Mouse (Mus musculus) lung, postnatal 0 days (tissue): Measurements from ENCODE around the gene Lcn10. TPM values are rescaled to one million over a fixed set of nuclear protein-coding genes. Genes with fewer than 3 reads are reported as not detected.
A peak's percentile ranks its signal among the peaks of the same experiment; 100 is the strongest.
"Not testable (repeated sequence)": the region's sequence is repeated elsewhere in the genome, so short reads cannot be mapped to it uniquely, and the experiment has no call there.

Source experiments
- ATAC-seq: fragments of 200-750 bp; cut with Nextera tagmentation; 2 replicates; pipeline ENCODE4 v1.8.0; 2017; ENCODE audit warnings: moderate library complexity
- DNase-seq: peaks from one replicate; pipeline ENCODE4 v3.0.0-alpha.2; 2016; ENCODE audit warnings: low spot score
- H3K27ac ChIP-seq: fragments of 300-500 bp; sonication (generic); 2 replicates; pipeline ENCODE4 v1.5.1; 2014; ENCODE audit warnings: antibody characterized with exemption, mild to moderate bottlenecking, low read length, mixed read lengths
- H3K27me3 ChIP-seq: fragments of 300-500 bp; sonication (generic); replicated peaks from 2 replicates; pipeline ENCODE4 v1.6.1; 2014; ENCODE audit warnings: low read length, mixed read lengths; ENCODE audit not compliant: insufficient read depth
- H3K36me3 ChIP-seq: fragments of 300-500 bp; sonication (generic); 2 replicates; pipeline ENCODE4 v1.6.1; 2014; ENCODE audit warnings: low read length, mixed read lengths; ENCODE audit not compliant: insufficient read depth
- H3K4me1 ChIP-seq: fragments of 300-500 bp; sonication (generic); 2 replicates; pipeline ENCODE4 v1.6.1; 2014; ENCODE audit warnings: antibody characterized with exemption, low read depth, low read length, mixed read lengths; ENCODE audit not compliant: insufficient read depth
- H3K4me2 ChIP-seq: fragments of 300-500 bp; sonication (generic); replicated peaks from 2 replicates; pipeline ENCODE4 v1.6.1; 2014; ENCODE audit warnings: low read depth, mild to moderate bottlenecking, low read length, moderate library complexity, mixed read lengths
- H3K4me3 ChIP-seq: fragments of 300-500 bp; sonication (generic); 2 replicates; pipeline ENCODE4 v1.5.1; 2014; ENCODE audit warnings: low read depth, low read length
- H3K9ac ChIP-seq: fragments of 300-500 bp; sonication (generic); replicated peaks from 2 replicates; pipeline ENCODE4 v1.6.1; 2014; ENCODE audit warnings: low read depth, mild to moderate bottlenecking
- H3K9me3 ChIP-seq: fragments of 300-500 bp; sonication (generic); 2 replicates; pipeline ENCODE4 v1.6.1; 2016; ENCODE audit warnings: low read length, mixed read lengths
- CTCF ChIP-seq: IDR thresholded peaks from 2 replicates; pipeline ENCODE4 v1.5.1; 2016; ENCODE audit warnings: antibody characterized with exemption, mild to moderate bottlenecking
- EP300 ChIP-seq: IDR thresholded peaks from 2 replicates; pipeline ENCODE4 v1.6.1; 2016; ENCODE audit warnings: antibody characterized with exemption, mild to moderate bottlenecking, control low read depth
- WGBS: fragments of 180-500 bp; shearing (Covaris S2); extraction: QIAGEN DNeasy Blood & Tissue Kit; methylation state at CpG from one replicate; pipeline ENCODE4 v1.1.7; 2014; 5-methylcytosine and 5-hydroxymethylcytosine counted together
- polyA plus RNA-seq: library from polyadenylated mRNA; unstranded; fragments of >200 nt; fragmentation: Nextera tagmentation; extraction: Ambion mirVana; gene quantifications from 2 replicates; pipeline ENCODE4 v1.2.1, GENCODE M21; 2015

Lcn10 gene
- polyA plus RNA-seq, 1 experiment from 2014 or later: not detected

DNA sequence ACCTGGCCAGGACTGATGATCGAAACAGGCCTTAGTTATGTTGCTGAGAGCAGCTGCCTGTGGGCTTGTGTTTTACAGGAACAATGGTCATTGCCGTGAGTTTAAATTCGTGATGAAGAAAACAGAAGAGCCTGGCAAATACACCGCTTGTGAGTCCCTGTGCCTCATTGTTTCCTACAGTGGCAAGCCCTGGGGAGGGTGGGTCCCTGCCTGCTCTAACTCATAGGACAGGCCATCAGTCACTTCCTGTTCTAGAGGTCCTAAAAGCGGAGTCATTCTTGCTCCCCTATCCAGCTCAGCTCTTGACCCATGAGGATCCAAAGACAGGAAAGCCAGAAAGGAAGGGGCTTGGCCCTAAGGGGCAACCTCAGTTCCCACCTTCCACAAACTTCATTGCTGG lies 18.5 kb downstream of the Lcn10 start:
- 68% methylated on average over 5 of the region's 5 CpGs for WGBS
- Histone ChIP-seq H3K4me2 (no peak overlapping the region), H3K4me3 (no peak overlapping the region), H3K27me3 (no peaks in the 10 kb centered on the region), H3K9me3 (no peaks in the 10 kb centered on the region), H3K36me3 (no peaks in the 10 kb centered on the region), H3K4me1 (no peaks in the 10 kb centered on the region), H3K27ac (no peak overlapping the region), H3K9ac (no peak overlapping the region)
- DNase-seq (no peak), ATAC-seq (no peak)
- TF ChIP-seq EP300: no peak
- TF ChIP-seq CTCF: no peak

- H3K36me3 ChIP-seq: no peaks in the 10 kb centered on the region
- DNase-seq (no peak), ATAC-seq (no peak)
- no peak overlapping the region for H3K9ac ChIP-seq
- H3K27me3 ChIP-seq: no peaks in the 10 kb centered on the region
- no peak overlapping the region for H3K27ac ChIP-seq
- WGBS: 71% methylated on average over 4 of the region's 4 CpGs
- H3K9me3 ChIP-seq: no peaks in the 10 kb centered on the region
- TF ChIP-seq CTCF (no peak), EP300 (no peak)
- H3K4me2 ChIP-seq: no peak overlapping the region
- H3K4me1 ChIP-seq: no peaks in the 10 kb centered on the region
- H3K4me3 ChIP-seq: no peak overlapping the region
Measured at GRCm38 (mm10) chr2:25703706-25704105, 21.2 kb downstream of the Lcn10 start.

DNA sequence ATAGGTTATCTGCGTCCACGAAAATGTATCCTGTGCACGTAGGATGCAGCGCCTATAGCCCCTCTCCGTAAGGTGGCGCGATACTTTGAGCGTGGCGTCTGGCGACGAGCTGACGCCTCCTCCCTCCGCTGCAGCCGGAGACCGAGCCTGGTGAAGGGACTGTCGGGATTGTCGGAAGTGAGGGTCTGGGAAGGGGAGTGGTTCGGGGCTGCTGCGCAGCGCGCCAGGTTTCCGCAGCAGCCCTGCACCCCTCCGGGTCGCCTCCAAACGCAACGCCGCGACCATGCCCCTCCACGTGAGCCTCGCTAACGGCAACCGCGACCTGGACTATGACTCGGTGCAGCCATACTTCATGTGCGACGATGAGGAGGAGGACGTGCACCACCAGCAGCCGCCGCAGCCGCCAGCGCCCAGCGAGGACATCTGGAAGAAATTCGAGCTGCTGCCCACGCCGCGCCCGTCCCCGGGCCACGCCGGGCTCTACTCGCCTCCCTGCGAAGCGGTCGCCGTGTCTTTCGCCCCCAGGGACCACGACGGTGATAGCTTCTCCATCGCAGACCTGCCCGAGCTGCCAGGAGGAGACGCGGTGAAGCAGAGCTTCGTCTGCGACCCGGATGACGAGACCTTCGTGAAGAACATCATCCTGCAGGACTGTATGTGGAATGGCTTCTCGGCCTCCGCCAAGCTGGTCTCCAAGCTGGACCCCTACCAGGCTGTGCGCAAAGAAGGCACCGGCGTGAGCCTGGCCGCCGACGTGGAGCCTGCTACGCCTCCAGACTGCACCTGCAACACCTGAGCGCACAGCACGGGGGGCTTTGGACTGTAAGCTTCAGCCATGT lies 24.3 kb downstream of the Lcn10 start, which contains the start of gene Bmyc:
Bmyc (plus strand) TSS at position 97 of the 839 bp plus-strand sequence.
- TF ChIP-seq CTCF: peak; percentile 80
- no peak for TF ChIP-seq EP300
- Histone ChIP-seq H3K27ac (no peak within 1 kb of the TSS), H3K9me3 (no peaks in the 10 kb centered on the region), H3K9ac (peak within 1 kb of the TSS; percentile 51), H3K36me3 (no peaks in the 10 kb centered on the region), H3K27me3 (no peaks in the 10 kb centered on the region), H3K4me3 (peak within 1 kb of the TSS; percentile 62), H3K4me1 (no peaks in the 10 kb centered on the region), H3K4me2 (peak within 1 kb of the TSS; percentile 91)
- ATAC-seq (peak; percentile 87), DNase-seq (peak; percentile 84)
- WGBS: under 1% methylated on average over 65 of the region's 78 CpGs

- Histone ChIP-seq H3K4me1 (no peaks in the 10 kb centered on the region), H3K4me2 (no peak overlapping the region), H3K9me3 (no peaks in the 10 kb centered on the region), H3K4me3 (no peak overlapping the region), H3K27me3 (no peaks in the 10 kb centered on the region), H3K27ac (no peak overlapping the region), H3K36me3 (no peaks in the 10 kb centered on the region), H3K9ac (no peak overlapping the region)
- TF ChIP-seq CTCF (peak; percentile 46), EP300 (no peak)
- ATAC-seq (no peak), DNase-seq (peak; percentile 35)
- 70% methylated on average over 2 of the region's 2 CpGs for WGBS
Measured at GRCm38 (mm10) chr2:25708121-25708520, 25.6 kb downstream of the Lcn10 start.

- WGBS: 85% methylated on average over 1 of the region's 1 CpGs
- not testable (repeated sequence) for H3K27me3 ChIP-seq
Measured at GRCm38 (mm10) chr2:25709056-25709455, 26.5 kb downstream of the Lcn10 start.

GRCm38 (mm10) chr2:25709791-25710190 lies 27.3 kb downstream of the Lcn10 start:
- not testable (repeated sequence) for H3K9me3 ChIP-seq, H3K27ac ChIP-seq, H3K4me1 ChIP-seq, H3K27me3 ChIP-seq, DNase-seq, H3K4me3 ChIP-seq, H3K4me2 ChIP-seq, H3K9ac ChIP-seq, ATAC-seq, H3K36me3 ChIP-seq
- WGBS: 77% methylated on average over 2 of the region's 2 CpGs

More at GRCm38 (mm10) chr2:25709056-25709455, 26.5 kb downstream of the Lcn10 start:
- DNase-seq, H3K4me3 ChIP-seq, H3K4me1 ChIP-seq, H3K36me3 ChIP-seq, H3K9ac ChIP-seq, ATAC-seq, H3K4me2 ChIP-seq, H3K9me3 ChIP-seq, H3K27ac ChIP-seq: not testable (repeated sequence)

- H3K36me3 ChIP-seq, ATAC-seq, H3K9me3 ChIP-seq, H3K4me1 ChIP-seq, H3K27me3 ChIP-seq, H3K4me2 ChIP-seq, DNase-seq, H3K9ac ChIP-seq, H3K27ac ChIP-seq, H3K4me3 ChIP-seq: not testable (repeated sequence)
- 20% methylated on average over 3 of the region's 3 CpGs for WGBS
Measured at GRCm38 (mm10) chr2:25711641-25712040, 29.1 kb downstream of the Lcn10 start.
